ENCODE assay signal across 24 mouse cellular contexts in the genomic region with DNA sequence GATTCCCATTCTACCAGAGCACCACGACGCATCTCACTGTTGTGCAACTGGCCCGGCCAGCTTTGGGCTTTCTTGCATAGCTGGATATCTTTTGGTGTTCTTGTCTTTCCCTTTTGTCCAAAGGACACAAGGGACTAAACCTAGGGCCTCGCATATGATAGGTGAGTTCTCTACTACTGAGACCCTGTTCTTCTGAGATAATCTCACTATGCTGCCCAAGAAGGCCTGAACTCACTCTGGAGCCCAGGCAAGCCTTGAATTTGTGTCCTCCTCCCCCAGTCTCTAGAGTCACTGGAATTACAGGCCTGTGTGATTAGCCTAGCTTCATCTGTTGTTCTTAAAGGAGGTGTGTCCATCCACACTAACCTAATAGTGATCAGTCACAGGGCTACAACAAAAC.
DNase-seq lines count a peak whose midpoint lies in the region; TF ChIP-seq lines count a peak whose summit lies in the region.
"Had no signal": no experiment of that assay in that cellular context is flagged by ENCODE, and none has a peak within 500 bp of the region (broad histone marks: within the 10 kb centered on the region; RNA-seq: fewer than 3 reads in every experiment).

No protein-coding gene starts in this region.

- dilution Hi-C loops in CH12.LX (cut with MboI; ENCODE audit: extremely low pct_ligation_motif_present, extremely low pct_unique_long_range_greater_than_20kb, low sequenced_read_pairs): no loop called here

- H3K27ac ChIP-seq in CH12.LX (ENCODE audit: insufficient read depth, low read depth) (peak overlapping the region; percentile 79), macrophage (peak overlapping the region; percentile 69)
- H3K27ac ChIP-seq in bone marrow macrophage, adult 2 months (ENCODE audit: insufficient read depth, low read depth, low read length): peak overlapping the region; percentile 92
- H3K27ac ChIP-seq: forebrain, embryonic 10.5 days; forebrain, embryonic 13.5 days; heart, embryonic 15.5 days; hindbrain, embryonic 14.5 days had no signal

- H3K36me3 ChIP-seq in CH12.LX (replicated peaks in 1 of 2; ENCODE audit: control insufficient read depth in 1 of 2, insufficient read depth in 1 of 2, low read length in 1 of 2) (peaks cover 0 to 5% of the 10 kb centered on the region in 2 experiments), macrophage (ENCODE audit: inconsistent target) (no peaks in the 10 kb centered on the region)
- H3K36me3 ChIP-seq: forebrain, embryonic 10.5 days; heart, embryonic 12.5 days; heart, embryonic 15.5 days had no signal

- peaks cover 15 to 87% of the 10 kb centered on the region in 2 experiments for H3K4me1 ChIP-seq in CH12.LX (ENCODE audit: control insufficient read depth in 1 of 2, insufficient read depth in 2 of 2)
- peaks cover 70% of the 10 kb centered on the region for H3K4me1 ChIP-seq in bone marrow macrophage, adult 2 months (ENCODE audit: control insufficient read depth, insufficient read depth, low read length)
- H3K4me1 ChIP-seq: heart, embryonic 12.5 days; heart, embryonic 15.5 days had no signal

- no peak for TF ChIP-seq EP300 in CH12.LX (IDR thresholded peaks at IDR 0.05; ENCODE audit: low read length)

- peak overlapping the region; percentile 78 for H3K4me2 ChIP-seq in CH12.LX (ENCODE audit: insufficient read depth, low read depth, poor library complexity, severe bottlenecking)
- H3K4me2 ChIP-seq: forebrain, embryonic 13.5 days; heart, embryonic 12.5 days; heart, embryonic 15.5 days; hindbrain, embryonic 14.5 days had no signal

- in situ Hi-C loops in CH12.LX (cut with MboI; ENCODE audit: low pct_ligation_motif_present, low pct_unique_long_range_greater_than_20kb, low sequenced_read_pairs): loop anchor here (5.0 kb wide), 1 partner anchor 56 kb away; no protein-coding TSS in a partner anchor

- peak; percentile 75 for DNase-seq in heart, adult 11 months
- DNase-seq in heart, postnatal 36 days: no peak
- DNase-seq in CH12.LX (ENCODE audit: extremely low read depth): no peak
- no peak for DNase-seq in right cerebral cortex, postnatal 14 days
- DNase-seq in gastrocnemius, postnatal 10 days: no peak
- DNase-seq: adrenal gland, postnatal 10 days; adrenal gland, postnatal 36 days; cerebellum, adult 11 months; cerebellum, adult 2 months; cerebellum, postnatal 10 days; cerebellum, postnatal 36 days; gastrocnemius, postnatal 14 days; heart, adult 18-20 months; heart, postnatal 10 days; heart, postnatal 4 days had no signal

- no peaks in the 10 kb centered on the region for H3K9me3 ChIP-seq in CH12.LX (replicated peaks; ENCODE audit: low read length)
- H3K9me3 ChIP-seq: forebrain, embryonic 10.5 days; forebrain, embryonic 13.5 days; G1E; heart, embryonic 12.5 days; heart, embryonic 15.5 days had no signal

- 63% methylated on average over 4 of the region's 4 CpGs for WGBS in macrophage (ENCODE audit: missing documents)

- TF ChIP-seq CTCF in CH12.LX (conservative IDR thresholded peaks at IDR 0.05 in 1 of 2, IDR thresholded peaks at IDR 0.05 in 1 of 2; ENCODE audit: low read depth in 2 of 2, low read length in 2 of 2): no peak
- TF ChIP-seq CTCF in bone marrow macrophage, adult 2 months (IDR thresholded peaks at IDR 0.05; ENCODE audit: low read depth, low read length): no peak

- H3K9ac ChIP-seq in CH12.LX (ENCODE audit: insufficient read depth, low read depth): peak overlapping the region; percentile 82
- H3K9ac ChIP-seq: forebrain, embryonic 13.5 days; heart, embryonic 12.5 days; heart, embryonic 15.5 days; hindbrain, embryonic 14.5 days had no signal

- H3K79me2 ChIP-seq in CH12.LX (replicated peaks; ENCODE audit: control insufficient read depth, extremely low read depth, insufficient read depth, poor library complexity, severe bottlenecking): peaks cover 30% of the 10 kb centered on the region
- H3K79me2 ChIP-seq in macrophage (ENCODE audit: inconsistent target): peaks cover 76% of the 10 kb centered on the region

- no peak for TF ChIP-seq RAD21 in CH12.LX (IDR thresholded peaks at IDR 0.05; ENCODE audit: low read depth, low read length)

- TF ChIP-seq POLR2A in CH12.LX (IDR thresholded peaks at IDR 0.05; ENCODE audit: low read depth, low read length): no peak
- TF ChIP-seq POLR2A in bone marrow macrophage, adult 2 months (IDR thresholded peaks at IDR 0.05; ENCODE audit: borderline replicate concordance, low read depth, low read length): no peak

- no peaks in the 10 kb centered on the region for H3K27me3 ChIP-seq in CH12.LX (replicated peaks)
- H3K27me3 ChIP-seq: forebrain, embryonic 13.5 days; heart, embryonic 12.5 days; heart, embryonic 15.5 days; Patski had no signal

- H3K4me3 ChIP-seq in CH12.LX (replicated peaks in 1 of 3; ENCODE audit: low read depth in 2 of 3, low read length in 2 of 3, poor library complexity in 1 of 3) (peak overlapping the region in 1 of 3 experiments; percentile 18), macrophage (ENCODE audit: inconsistent target) (no peak overlapping the region)
- H3K4me3 ChIP-seq in bone marrow macrophage, adult 2 months (ENCODE audit: insufficient read depth, low read length): peak overlapping the region; percentile 27
- H3K4me3 ChIP-seq: forebrain, embryonic 10.5 days; forebrain, embryonic 13.5 days; heart, embryonic 12.5 days; heart, embryonic 15.5 days had no signal

- intact Hi-C loops in heart, postnatal 36 days (cut with DNase I): no loop called here

TF ChIP-seq in CH12.LX, 34 proteins besides CTCF, POLR2A, EP300 and RAD21:
- TF ChIP-seq POLR2AphosphoS2 (IDR thresholded peaks at IDR 0.05; ENCODE audit: low read depth, low read length): no peak
- no peak for TF ChIP-seq UBTF (IDR thresholded peaks at IDR 0.05; ENCODE audit: low read depth, low read length)
- TF ChIP-seq MAFK (IDR thresholded peaks at IDR 0.05; ENCODE audit: insufficient replicate concordance, low read length): no peak
- TF ChIP-seq MXI1 (IDR thresholded peaks at IDR 0.05; ENCODE audit: low read depth, low read length): peak; percentile 52; the same call in 1 of the 2 replicates
